Mouse (Mus musculus) thymus, adult 2 months (tissue): ENCODE measurements around the gene Cnot6.

Experiments used
- CTCF ChIP-seq: fragments of 200-500 bp; IDR thresholded peaks from 2 replicates; pipeline ENCODE4 v1.5.1; 2012; ENCODE audit warnings: mild to moderate bottlenecking, control low read depth, low read length, moderate library complexity, borderline replicate concordance; ENCODE audit not compliant: control insufficient read depth, poor library complexity, insufficient read depth; ENCODE audit errors: extremely low read depth
- POLR2A ChIP-seq: fragments of 200-500 bp; IDR thresholded peaks from 2 replicates; pipeline ENCODE4 v1.6.1; 2012; ENCODE audit warnings: mild to moderate bottlenecking, low read length, control low read depth, moderate library complexity; ENCODE audit not compliant: control insufficient read depth, poor library complexity, insufficient read depth; ENCODE audit errors: extremely low read depth

DNA sequence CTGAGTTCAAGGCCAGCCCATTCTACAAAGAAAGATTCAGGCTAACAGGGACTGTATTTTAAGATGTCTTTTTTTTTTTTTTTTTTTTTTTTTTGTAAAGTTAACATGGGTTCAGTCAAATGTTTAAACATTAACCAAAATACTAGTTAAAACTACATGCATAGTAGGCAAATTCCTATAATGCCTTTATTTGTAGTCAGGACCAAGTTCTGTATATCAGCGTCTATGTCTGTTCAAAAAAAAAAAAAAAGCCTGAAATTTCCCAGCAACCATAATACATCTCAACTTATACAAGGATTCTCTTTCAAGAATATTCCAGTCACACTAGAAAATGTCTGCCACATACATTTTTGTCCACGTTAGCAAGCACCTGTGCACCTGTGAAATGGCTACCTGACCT lies 1.9 kb downstream of the Cnot6 start:
- TF ChIP-seq CTCF (no peak), POLR2A (no peak)
